In genomic region chr4:138447387-138447786, GRCm38 (mm10) we compare ENCODE assay signal across 8 mouse cellular contexts. TPM values are rescaled to one million over a fixed set of nuclear protein-coding genes. Genes with fewer than 3 reads are reported as not detected.
DNase-seq lines count a peak whose midpoint lies in the region; ATAC-seq lines count a peak whose summit lies in the region.

No protein-coding gene starts in this region.

- no peak overlapping the region for H3K4me3 ChIP-seq in intestine, embryonic 16.5 days (ENCODE audit: low read length)
- H3K4me3 ChIP-seq in midbrain, embryonic 10.5 days = peak overlapping the region; percentile 5; the same call in 1 of the 2 replicates

- no peaks in the 10 kb centered on the region for H3K9me3 ChIP-seq in intestine, embryonic 16.5 days (ENCODE audit: control insufficient read depth, low read length)
- H3K9me3 ChIP-seq in midbrain, embryonic 10.5 days (replicated peaks) = no peaks in the 10 kb centered on the region

- no peaks in the 10 kb centered on the region for H3K27me3 ChIP-seq in intestine, embryonic 16.5 days (replicated peaks; ENCODE audit: control insufficient read depth, insufficient read depth, low read length)
- H3K27me3 ChIP-seq in midbrain, embryonic 10.5 days (ENCODE audit: low read depth, poor library complexity, severe bottlenecking) = peaks cover 50% of the 10 kb centered on the region

- H3K9ac ChIP-seq in intestine, embryonic 16.5 days (ENCODE audit: low read depth, low read length) = peak overlapping the region; percentile 26; the same call in 1 of the 2 replicates

- DNase-seq in adrenal gland, adult 2 months = peak; percentile 88
- peak; percentile 91 for DNase-seq in embryo, embryonic 11 days
- DNase-seq in gastrocnemius, postnatal 36 days = peak; percentile 84 to 87
- DNase-seq in left cerebral cortex, postnatal 14 days (ENCODE audit: low spot score in 2 of 2) = peak; percentile 96 to 97
- peak; percentile 92 for DNase-seq in midbrain, embryonic 10.5 days (ENCODE audit: low spot score)
- peak; percentile 92 for DNase-seq in right cerebral cortex, postnatal 25 days
- DNase-seq in urinary bladder, postnatal 25 days (ENCODE audit: low spot score) = peak; percentile 85

- H3K4me2 ChIP-seq in intestine, embryonic 16.5 days (ENCODE audit: low read depth, low read length) = no peak overlapping the region

- H3K36me3 ChIP-seq in intestine, embryonic 16.5 days (ENCODE audit: control insufficient read depth, insufficient read depth, low read length) = no peaks in the 10 kb centered on the region
- no peaks in the 10 kb centered on the region for H3K36me3 ChIP-seq in midbrain, embryonic 10.5 days

- WGBS in intestine, embryonic 16.5 days = under 1% methylated on average over 8 of the region's 8 CpGs
- 2% methylated on average over 8 of the region's 8 CpGs for WGBS in midbrain, embryonic 10.5 days

- H3K4me1 ChIP-seq in intestine, embryonic 16.5 days (ENCODE audit: control insufficient read depth, insufficient read depth, low read length) = 0 out of 2 replicates have a peak, but pooled peaks cover 2% of the 10 kb centered on the region
- peaks cover 57% of the 10 kb centered on the region for H3K4me1 ChIP-seq in midbrain, embryonic 10.5 days

- no peak overlapping the region for H3K27ac ChIP-seq in intestine, embryonic 16.5 days (ENCODE audit: low read length)
- peak overlapping the region; percentile 74 for H3K27ac ChIP-seq in midbrain, embryonic 10.5 days (replicated peaks)

- intact Hi-C loops in gastrocnemius, postnatal 36 days (cut with DNase I) = loop anchor here (5.0 kb wide), 1 partner anchor 405 kb away; no protein-coding TSS in a partner anchor
- intact Hi-C loops in left cerebral cortex, postnatal 14 days (cut with DNase I) = loop anchor here (1.0 to 5.0 kb wide), 5 partner anchors 115 to 405 kb away; no protein-coding TSS in a partner anchor

- peak; percentile 90 for ATAC-seq in intestine, embryonic 16.5 days

RNA-seq across cellular contexts. Expression of gene Camk2n1, which starts 6.7 kb away (rescaled TPM):
- 10 to 100 TPM; 24.4 to 26.4 TPM for total RNA-seq in adrenal gland, adult 2 months (2021)
- 30.9 and 69.4 TPM in 2 replicates for polyA plus RNA-seq in adrenal gland, adult 2 months (2012; rRNA removed)
- 1 to 10 TPM; 3.4 to 3.9 TPM for total RNA-seq in gastrocnemius, postnatal 36 days (2021)
- polyA plus RNA-seq in intestine, embryonic 16.5 days (2015; fragmentation: Nextera tagmentation; extraction: Ambion mirVana) = 3.5 and 3.6 TPM in 2 replicates
- 100 to 1,000 TPM; 755 to 854 TPM for total RNA-seq in left cerebral cortex, postnatal 14 days (2021)
- 3.3 and 3.9 TPM in 2 replicates for polyA plus RNA-seq in midbrain, embryonic 10.5 days (2016; fragmentation: Nextera tagmentation; extraction: Ambion mirVana)

RNA-seq across cellular contexts. Expression of gene Mul1, which starts 12.9 kb away (rescaled TPM):
- total RNA-seq in adrenal gland, adult 2 months (2021) = 10 to 100 TPM; 45.1 to 61.0 TPM
- 20.4 and 26.9 TPM in 2 replicates for polyA plus RNA-seq in adrenal gland, adult 2 months (2012; rRNA removed)
- 10 to 100 TPM; 34.1 to 34.9 TPM for total RNA-seq in gastrocnemius, postnatal 36 days (2021)
- 32.7 and 35.3 TPM in 2 replicates for polyA plus RNA-seq in intestine, embryonic 16.5 days (2015; fragmentation: Nextera tagmentation; extraction: Ambion mirVana)
- 10 to 100 TPM; 50.5 to 55.9 TPM for total RNA-seq in left cerebral cortex, postnatal 14 days (2021)
- polyA plus RNA-seq in midbrain, embryonic 10.5 days (2016; fragmentation: Nextera tagmentation; extraction: Ambion mirVana) = 19.2 and 22.3 TPM in 2 replicates

RNA-seq across cellular contexts. Expression of gene Fam43b, which starts 51.1 kb away (rescaled TPM):
- 1 to 10 TPM; 2.1 to 4.8 TPM for total RNA-seq in adrenal gland, adult 2 months (2021)
- 10.3 and 10.9 TPM in 2 replicates for polyA plus RNA-seq in adrenal gland, adult 2 months (2012; rRNA removed)
- not detected for total RNA-seq in gastrocnemius, postnatal 36 days (2021)
- polyA plus RNA-seq in intestine, embryonic 16.5 days (2015; fragmentation: Nextera tagmentation; extraction: Ambion mirVana) = not detected in 2 replicates
- total RNA-seq in left cerebral cortex, postnatal 14 days (2021) = 10 to 100 TPM; 33.9 TPM
- polyA plus RNA-seq in midbrain, embryonic 10.5 days (2016; fragmentation: Nextera tagmentation; extraction: Ambion mirVana) = 0.06 TPM in 1 of 2 replicates, not detected in the other

Comparison
In these comparisons a context has a peak if more than half of its experiments do, and no peak if none do; other contexts are left out.
1. RNA of gene Camk2n1, which starts 6.7 kb away (total RNA-seq): 755 to 854 TPM in left cerebral cortex, postnatal 14 days; 24.4 to 26.4 TPM in adrenal gland, adult 2 months and 3.4 to 3.9 TPM in gastrocnemius, postnatal 36 days; every median in the first group is over 10 times any median in the second.
2. RNA of gene Fam43b, which starts 51.1 kb away (total RNA-seq): 33.9 TPM in left cerebral cortex, postnatal 14 days; 2.1 to 4.8 TPM in adrenal gland, adult 2 months and not detected in gastrocnemius, postnatal 36 days; every median in the first group is over 4 times any median in the second.
3. Peak in every context shown above with its lines, with median percentiles within 50 percentile points of each other: DNase-seq.